Mouse (Mus musculus): ENCODE results near the gene Mcm5. TPM values are rescaled to one million over a fixed set of nuclear protein-coding genes. Genes with fewer than 3 reads are reported as not detected.

The Mcm5 gene
- total and polyA plus RNA-seq, 2 experiments from 2014 or later = 20.9 to 51.6 TPM

DNA sequence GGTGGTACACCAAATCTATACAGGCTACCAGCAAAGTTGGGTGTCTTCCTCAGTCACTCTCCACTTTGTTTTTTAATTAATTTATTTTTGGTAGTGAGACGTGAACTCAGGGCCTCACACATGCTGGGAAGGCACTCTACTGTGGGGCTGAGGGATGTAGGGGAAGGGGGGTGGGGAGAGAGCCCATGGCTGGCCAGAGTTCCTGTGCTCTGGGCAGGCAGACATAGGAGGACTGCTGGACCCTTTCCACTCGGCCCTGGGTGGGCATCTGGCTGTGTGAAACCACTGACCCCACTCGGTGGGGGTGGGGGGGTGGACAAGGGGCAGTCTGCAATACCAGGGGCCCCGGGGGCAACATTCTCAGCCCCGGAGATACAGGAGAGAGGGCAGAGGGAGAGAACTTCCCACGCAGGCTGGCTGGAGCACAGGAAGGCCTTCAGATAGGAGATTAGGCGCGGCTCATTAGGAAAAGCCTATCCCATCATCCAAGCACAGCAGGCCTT is 5.9 kb upstream of the Mcm5 start:
- Histone ChIP-seq H3K4me3 (ENCODE audit: low read depth, low read length) (no peak overlapping the region), H3K9ac (replicated peaks; ENCODE audit: low read depth, low read length) (no peak overlapping the region), H3K4me2 (ENCODE audit: low read depth, low read length) (no peak overlapping the region), H3K9me3 (replicated peaks; ENCODE audit: control insufficient read depth, low read length) (no peaks in the 10 kb centered on the region), H3K4me1 (ENCODE audit: control insufficient read depth, insufficient read depth) (no peaks in the 10 kb centered on the region), H3K27me3 (ENCODE audit: control insufficient read depth, insufficient read depth, low read length) (no peaks in the 10 kb centered on the region), H3K36me3 (replicated peaks; ENCODE audit: control insufficient read depth, insufficient read depth, low read length) (0 out of 2 replicates have a peak, but pooled peaks cover 8% of the 10 kb centered on the region), H3K27ac (ENCODE audit: low read depth) (no peak overlapping the region)
- no peak for TF ChIP-seq CTCF (IDR thresholded peaks at IDR 0.05; ENCODE audit: low read depth)
- no peak for TF ChIP-seq EP300 (IDR thresholded peaks at IDR 0.05; ENCODE audit: low read depth)
- no peak for ATAC-seq (ENCODE audit: insufficient read depth, low read depth)
- WGBS = 49% methylated on average over 8 of the region's 8 CpGs
- DNase-seq (ENCODE audit: low spot score) = no peak

DNA sequence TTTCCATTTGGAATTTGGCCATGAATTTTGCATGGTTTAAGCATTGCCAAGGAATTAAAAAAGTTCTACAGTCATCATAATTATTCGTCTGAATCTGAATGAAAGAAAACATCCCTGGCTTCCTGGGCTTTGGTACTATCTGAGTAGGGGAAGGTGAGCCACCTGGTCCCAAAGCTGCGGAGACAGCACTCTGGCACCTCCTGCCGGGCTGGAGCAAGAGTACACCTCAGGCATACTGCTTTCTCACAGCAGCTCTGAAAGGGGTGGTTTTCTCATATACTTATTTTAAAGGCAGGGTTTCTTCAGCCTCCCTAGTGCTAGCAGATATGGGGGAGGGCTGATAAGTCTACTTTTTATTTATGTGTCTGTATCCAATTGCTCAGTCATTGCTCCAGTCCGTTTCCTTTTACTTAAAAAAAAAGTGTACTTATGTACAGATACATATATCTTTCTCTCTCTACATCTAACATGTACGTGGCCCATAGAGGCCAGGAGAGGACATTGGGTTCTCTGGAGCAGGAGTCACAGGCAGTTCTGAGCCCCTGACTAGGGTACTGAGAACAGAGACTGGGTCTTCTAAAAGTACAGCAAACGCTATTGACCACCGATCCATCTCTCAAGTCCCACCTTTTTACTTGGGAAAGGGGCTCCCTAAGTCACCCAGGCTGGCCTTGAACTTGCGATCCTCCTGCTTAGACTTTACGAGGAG is 688 bp upstream of the Mcm5 start:
- no peaks in the 10 kb centered on the region for H3K27me3 ChIP-seq (ENCODE audit: control insufficient read depth, insufficient read depth, low read length)
- peak overlapping the region; percentile 75 for H3K9ac ChIP-seq (replicated peaks; ENCODE audit: low read depth, low read length)
- peak; percentile 80 for ATAC-seq (ENCODE audit: insufficient read depth, low read depth)
- H3K9me3 ChIP-seq (replicated peaks; ENCODE audit: control insufficient read depth, low read length) = no peaks in the 10 kb centered on the region
- peak; percentile 86 for DNase-seq (ENCODE audit: low spot score)
- TF ChIP-seq EP300 (IDR thresholded peaks at IDR 0.05; ENCODE audit: low read depth) (peak; percentile 21; the same call in 1 of the 2 replicates), CTCF (IDR thresholded peaks at IDR 0.05; ENCODE audit: low read depth) (peak; percentile 89)
- H3K4me1 ChIP-seq (ENCODE audit: control insufficient read depth, insufficient read depth) = peaks cover 10% of the 10 kb centered on the region; the same call in 1 of the 2 replicates
- H3K36me3 ChIP-seq (replicated peaks; ENCODE audit: control insufficient read depth, insufficient read depth, low read length) = peaks cover 16% of the 10 kb centered on the region
- peak overlapping the region; percentile 86 for H3K27ac ChIP-seq (ENCODE audit: low read depth)
- 1% methylated on average over 9 of the region's 9 CpGs for WGBS
- H3K4me3 ChIP-seq (ENCODE audit: low read depth, low read length) = peak overlapping the region; percentile 64
- peak overlapping the region; percentile 95 for H3K4me2 ChIP-seq (ENCODE audit: low read depth, low read length)

DNA sequence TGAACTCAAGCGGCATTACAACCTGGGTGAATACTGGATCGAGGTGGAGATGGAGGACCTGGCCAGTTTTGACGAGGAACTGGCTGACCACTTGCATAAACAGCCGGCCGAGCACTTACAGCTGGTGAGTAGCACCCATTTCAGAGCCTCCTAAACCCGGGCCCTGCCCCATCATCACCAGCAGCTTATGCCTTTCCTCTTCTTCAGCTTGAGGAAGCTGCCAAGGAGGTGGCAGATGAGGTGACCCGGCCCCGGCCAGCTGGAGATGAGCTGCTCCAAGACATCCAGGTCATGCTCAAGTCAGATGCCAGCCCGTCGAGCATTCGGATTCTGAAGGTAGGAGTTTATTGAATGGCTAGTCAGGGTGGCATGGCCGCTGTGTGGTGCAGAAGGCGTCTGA is 724 bp downstream of the Mcm5 start:
- ATAC-seq (ENCODE audit: insufficient read depth, low read depth) (no peak), DNase-seq (ENCODE audit: low spot score) (no peak)
- H3K4me1 ChIP-seq (ENCODE audit: control insufficient read depth, insufficient read depth) = peaks cover 10% of the 10 kb centered on the region; the same call in 1 of the 2 replicates
- no peak overlapping the region for H3K27ac ChIP-seq (ENCODE audit: low read depth)
- TF ChIP-seq EP300 (IDR thresholded peaks at IDR 0.05; ENCODE audit: low read depth) = no peak
- no peak for TF ChIP-seq CTCF (IDR thresholded peaks at IDR 0.05; ENCODE audit: low read depth)
- H3K4me2 ChIP-seq (ENCODE audit: low read depth, low read length) = peak overlapping the region; percentile 68
- peak overlapping the region; percentile 56 for H3K9ac ChIP-seq (replicated peaks; ENCODE audit: low read depth, low read length)
- H3K27me3 ChIP-seq (ENCODE audit: control insufficient read depth, insufficient read depth, low read length) = no peaks in the 10 kb centered on the region
- 13% methylated on average over 13 of the region's 13 CpGs for whole genome bisulfite sequencing
- H3K4me3 ChIP-seq (ENCODE audit: low read depth, low read length) = peak overlapping the region; percentile 64
- H3K36me3 ChIP-seq (replicated peaks; ENCODE audit: control insufficient read depth, insufficient read depth, low read length) = peaks cover 30% of the 10 kb centered on the region
- no peaks in the 10 kb centered on the region for H3K9me3 ChIP-seq (replicated peaks; ENCODE audit: control insufficient read depth, low read length)

DNA sequence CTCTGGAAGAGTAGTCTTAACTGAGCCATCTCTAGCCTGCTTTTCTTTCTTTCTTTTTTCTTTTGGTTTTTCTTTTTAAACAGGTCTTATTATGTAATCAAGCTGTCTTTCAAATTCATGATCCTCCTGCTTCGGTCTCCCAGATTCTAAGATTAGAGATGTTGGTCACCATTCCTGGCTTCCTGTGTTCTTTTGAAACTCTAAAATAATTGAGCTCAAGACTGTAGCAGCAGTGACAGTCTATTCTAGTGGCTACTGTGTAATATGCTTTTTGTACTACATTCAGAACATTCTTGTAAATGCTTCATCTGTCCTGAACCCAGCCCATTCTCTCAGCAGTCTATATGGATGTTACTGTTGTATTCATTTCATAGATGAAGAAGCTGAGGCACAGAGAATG is 9.1 kb downstream of the Mcm5 start:
- no peak overlapping the region for H3K4me3 ChIP-seq (ENCODE audit: low read depth, low read length)
- no peak overlapping the region for H3K27ac ChIP-seq (ENCODE audit: low read depth)
- no peaks in the 10 kb centered on the region for H3K4me1 ChIP-seq (ENCODE audit: control insufficient read depth, insufficient read depth)
- H3K27me3 ChIP-seq (ENCODE audit: control insufficient read depth, insufficient read depth, low read length) = no peaks in the 10 kb centered on the region
- no peak overlapping the region for H3K9ac ChIP-seq (replicated peaks; ENCODE audit: low read depth, low read length)
- WGBS = 91% methylated on average over 1 of the region's 1 CpGs
- no peak overlapping the region for H3K4me2 ChIP-seq (ENCODE audit: low read depth, low read length)
- peaks cover 82% of the 10 kb centered on the region for H3K36me3 ChIP-seq (replicated peaks; ENCODE audit: control insufficient read depth, insufficient read depth, low read length)
- no peak for TF ChIP-seq CTCF (IDR thresholded peaks at IDR 0.05; ENCODE audit: low read depth)
- no peak for TF ChIP-seq EP300 (IDR thresholded peaks at IDR 0.05; ENCODE audit: low read depth)
- DNase-seq (ENCODE audit: low spot score) = no peak
- no peak for ATAC-seq (ENCODE audit: insufficient read depth, low read depth)
- no peaks in the 10 kb centered on the region for H3K9me3 ChIP-seq (replicated peaks; ENCODE audit: control insufficient read depth, low read length)

DNA sequence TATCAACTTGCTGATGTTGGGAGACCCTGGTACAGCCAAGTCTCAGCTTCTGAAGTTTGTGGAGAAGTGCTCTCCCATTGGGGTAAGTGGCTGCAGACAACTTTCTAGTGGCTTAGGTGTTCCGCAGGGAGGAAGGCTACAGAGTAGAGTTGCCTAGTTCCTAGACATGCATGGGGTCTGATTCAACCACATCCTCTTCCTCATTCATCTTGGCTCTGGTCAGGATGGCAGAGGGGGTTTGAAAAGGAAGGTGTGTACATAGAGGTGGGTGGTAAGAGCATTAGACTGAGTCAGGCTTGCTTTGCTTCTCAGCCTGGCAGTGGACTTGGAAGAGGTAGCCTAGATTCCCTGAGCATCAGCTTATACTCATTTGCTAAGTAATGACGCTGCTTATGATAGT is 9.9 kb downstream of the Mcm5 start:
- no peak for TF ChIP-seq EP300 (IDR thresholded peaks at IDR 0.05; ENCODE audit: low read depth)
- no peak for TF ChIP-seq CTCF (IDR thresholded peaks at IDR 0.05; ENCODE audit: low read depth)
- Histone ChIP-seq H3K4me2 (ENCODE audit: low read depth, low read length) (no peak overlapping the region), H3K4me3 (ENCODE audit: low read depth, low read length) (no peak overlapping the region), H3K36me3 (replicated peaks; ENCODE audit: control insufficient read depth, insufficient read depth, low read length) (peaks cover 81% of the 10 kb centered on the region), H3K9me3 (replicated peaks; ENCODE audit: control insufficient read depth, low read length) (no peaks in the 10 kb centered on the region), H3K4me1 (ENCODE audit: control insufficient read depth, insufficient read depth) (no peaks in the 10 kb centered on the region), H3K9ac (replicated peaks; ENCODE audit: low read depth, low read length) (no peak overlapping the region), H3K27me3 (ENCODE audit: control insufficient read depth, insufficient read depth, low read length) (no peaks in the 10 kb centered on the region), H3K27ac (ENCODE audit: low read depth) (no peak overlapping the region)
- DNase-seq (ENCODE audit: low spot score) (no peak), ATAC-seq (ENCODE audit: insufficient read depth, low read depth) (no peak)
- 90% methylated on average over 2 of the region's 2 CpGs for WGBS
